1 mouse cellular context compared by ENCODE assay signal in genomic region chr9:66340394-66341094, GRCm38 (mm10).
TF ChIP-seq lines count a peak whose summit lies in the region.

No protein-coding gene starts in this region.

TF ChIP-seq in MEL, 35 proteins besides CTCF, POLR2A, EP300 and RAD21 (continued from another document):
- TF ChIP-seq GATA1 (IDR thresholded peaks at IDR 0.05; ENCODE audit: low read depth, low read length), result peak; percentile 73; the same call in 1 of the 2 replicates
- TF ChIP-seq TAL1 (IDR thresholded peaks at IDR 0.05; ENCODE audit: low read length), result peak; percentile 73
- 0 out of 2 replicates have a peak, but pooled peaks have one; percentile 26 for TF ChIP-seq BHLHE40 (IDR thresholded peaks at IDR 0.05; ENCODE audit: borderline replicate concordance, low read depth, low read length)
- no peak for TF ChIP-seq GABPA (IDR thresholded peaks at IDR 0.05; ENCODE audit: low read depth, low read length)
- TF ChIP-seq E2F4 (IDR thresholded peaks at IDR 0.05; ENCODE audit: borderline replicate concordance, low read depth, low read length), result no peak
- TF ChIP-seq ZC3H11A (IDR thresholded peaks at IDR 0.05; ENCODE audit: low read depth, low read length), result no peak
- TF ChIP-seq ELF1 (IDR thresholded peaks at IDR 0.05; ENCODE audit: low read depth, low read length), result peak; percentile 60
- no peak for TF ChIP-seq USF2 (IDR thresholded peaks at IDR 0.05; ENCODE audit: borderline replicate concordance in 1 of 2, insufficient read depth in 1 of 2, low read depth in 1 of 2, low read length in 2 of 2)
TF ChIP-seq in MEL: peak in this region for 11.
